Mouse (Mus musculus) kidney, embryonic 14.5 days (tissue): ENCODE data around the gene Arid2. TPM values are rescaled to one million over a fixed set of nuclear protein-coding genes. Genes with fewer than 3 reads are reported as not detected.
"Not testable (repeated sequence)": the region's sequence is repeated elsewhere in the genome, so short reads cannot be mapped to it uniquely, and the experiment has no call there.

Experiments used
- ATAC-seq: fragments of 200-750 bp; cut with Nextera tagmentation; 2 replicates; pipeline ENCODE4 v1.8.0; 2017; ENCODE audit warnings: moderate number of reproducible peaks, mild to moderate bottlenecking, moderate TSS enrichment, moderate library complexity; ENCODE audit not compliant: low FRiP score, low TSS enrichment
- H3K27ac ChIP-seq: fragments of 300-500 bp; sonication (generic); 2 replicates; pipeline ENCODE4 v1.5.1; 2014; ENCODE audit warnings: low read depth, mild to moderate bottlenecking, low read length, moderate library complexity, mixed read lengths
- H3K27me3 ChIP-seq: fragments of 300-500 bp; sonication (generic); 2 replicates; pipeline ENCODE4 v1.6.1; 2014; ENCODE audit warnings: mild to moderate bottlenecking, low read length; ENCODE audit not compliant: control insufficient read depth, insufficient read depth
- H3K36me3 ChIP-seq: fragments of 300-500 bp; sonication (generic); 2 replicates; pipeline ENCODE4 v1.6.1; 2014; ENCODE audit warnings: low read length, mixed read lengths; ENCODE audit not compliant: control insufficient read depth, insufficient read depth
- H3K4me1 ChIP-seq: fragments of 300-500 bp; sonication (generic); 2 replicates; pipeline ENCODE4 v1.6.1; 2014; ENCODE audit warnings: low read length, mixed read lengths; ENCODE audit not compliant: control insufficient read depth, insufficient read depth
- H3K4me2 ChIP-seq: fragments of 300-500 bp; sonication (generic); replicated peaks from 2 replicates; pipeline ENCODE4 v1.6.1; 2014; ENCODE audit warnings: low read depth, mild to moderate bottlenecking, low read length
- H3K4me3 ChIP-seq: fragments of 300-500 bp; sonication (generic); 2 replicates; pipeline ENCODE4 v1.5.1; 2014; ENCODE audit warnings: mild to moderate bottlenecking, low read length
- H3K9ac ChIP-seq: fragments of 300-500 bp; sonication (generic); 2 replicates; pipeline ENCODE4 v1.6.1; 2014; ENCODE audit warnings: low read depth, mild to moderate bottlenecking, low read length, moderate library complexity
- H3K9me3 ChIP-seq: fragments of 300-500 bp; sonication (generic); 2 replicates; pipeline ENCODE4 v1.6.1; 2016; ENCODE audit warnings: low read length; ENCODE audit not compliant: control insufficient read depth
- WGBS: fragments of 180-500 bp; shearing (Covaris S2); extraction: QIAGEN DNeasy Blood & Tissue Kit; methylation state at CpG from one replicate; pipeline ENCODE4 v1.1.7; 2014; 5-methylcytosine and 5-hydroxymethylcytosine counted together
- polyA plus RNA-seq: library from polyadenylated mRNA; unstranded; fragments of >200 nt; fragmentation: Nextera tagmentation; extraction: Ambion mirVana; gene quantifications from 2 replicates; pipeline ENCODE4 v1.2.1, GENCODE M21; 2014

Arid2 gene
- polyA plus RNA-seq, 1 experiment from 2014 or later: 36.0 TPM

- Histone ChIP-seq H3K9me3 (no peaks in the 10 kb centered on the region), H3K36me3 (peaks cover 33% of the 10 kb centered on the region; the same call in 1 of the 2 replicates), H3K9ac (no peak overlapping the region), H3K4me1 (no peaks in the 10 kb centered on the region), H3K4me2 (no peak overlapping the region), H3K27ac (no peak overlapping the region), H3K4me3 (no peak overlapping the region), H3K27me3 (no peaks in the 10 kb centered on the region)
- 85% methylated on average over 5 of the region's 5 CpGs for WGBS
- ATAC-seq: no peak
Observed at GRCm38 (mm10) chr15:96405548-96405947, 118.2 kb downstream of the Arid2 start.

GRCm38 (mm10) chr15:96406253-96406652, 118.9 kb downstream of the Arid2 start:
- H3K27ac ChIP-seq: no peak overlapping the region
- 86% methylated on average over 4 of the region's 4 CpGs for WGBS
- no peak overlapping the region for H3K4me2 ChIP-seq
- no peaks in the 10 kb centered on the region for H3K27me3 ChIP-seq
- H3K4me3 ChIP-seq: no peak overlapping the region
- ATAC-seq: no peak
- H3K9me3 ChIP-seq: no peaks in the 10 kb centered on the region
- H3K9ac ChIP-seq: no peak overlapping the region
- H3K4me1 ChIP-seq: no peaks in the 10 kb centered on the region
- H3K36me3 ChIP-seq: peaks cover 37% of the 10 kb centered on the region; the same call in 1 of the 2 replicates

- no peaks in the 10 kb centered on the region for H3K4me1 ChIP-seq
- no peak overlapping the region for H3K27ac ChIP-seq
- no peak overlapping the region for H3K4me2 ChIP-seq
- H3K4me3 ChIP-seq: no peak overlapping the region
- H3K9me3 ChIP-seq: no peaks in the 10 kb centered on the region
- no peak for ATAC-seq
- peaks cover 35% of the 10 kb centered on the region; the same call in 1 of the 2 replicates for H3K36me3 ChIP-seq
- WGBS: 87% methylated on average over 2 of the region's 2 CpGs
- no peaks in the 10 kb centered on the region for H3K27me3 ChIP-seq
- no peak overlapping the region for H3K9ac ChIP-seq
Observed at GRCm38 (mm10) chr15:96407151-96407550, 119.8 kb downstream of the Arid2 start.

- H3K9me3 ChIP-seq: no peaks in the 10 kb centered on the region
- no peaks in the 10 kb centered on the region for H3K27me3 ChIP-seq
- H3K4me2 ChIP-seq: no peak overlapping the region
- H3K27ac ChIP-seq: no peak overlapping the region
- H3K4me1 ChIP-seq: no peaks in the 10 kb centered on the region
- peak; percentile 32 for ATAC-seq
- 83% methylated on average over 6 of the region's 6 CpGs for WGBS
- H3K4me3 ChIP-seq: no peak overlapping the region
- peaks cover 38% of the 10 kb centered on the region for H3K36me3 ChIP-seq
- H3K9ac ChIP-seq: no peak overlapping the region
Observed at GRCm38 (mm10) chr15:96408717-96409121, 121.4 kb downstream of the Arid2 start.

GRCm38 (mm10) chr15:96418161-96418560, 130.8 kb downstream of the Arid2 start:
- ATAC-seq: no peak
- no peak overlapping the region for H3K9ac ChIP-seq
- WGBS: 93% methylated on average over 12 of the region's 12 CpGs
- H3K4me2 ChIP-seq: no peak overlapping the region
- no peaks in the 10 kb centered on the region for H3K9me3 ChIP-seq
- H3K4me1 ChIP-seq: no peaks in the 10 kb centered on the region
- H3K36me3 ChIP-seq: peaks cover 94% of the 10 kb centered on the region
- no peak overlapping the region for H3K27ac ChIP-seq
- H3K27me3 ChIP-seq: no peaks in the 10 kb centered on the region
- no peak overlapping the region for H3K4me3 ChIP-seq

- H3K9ac ChIP-seq: no peak overlapping the region
- H3K4me2 ChIP-seq: no peak overlapping the region
- no peaks in the 10 kb centered on the region for H3K4me1 ChIP-seq
- H3K9me3 ChIP-seq: no peaks in the 10 kb centered on the region
- no peaks in the 10 kb centered on the region for H3K27me3 ChIP-seq
- H3K4me3 ChIP-seq: no peak overlapping the region
- 92% methylated on average over 8 of the region's 8 CpGs for WGBS
- ATAC-seq: no peak
- peaks cover 91% of the 10 kb centered on the region for H3K36me3 ChIP-seq
- H3K27ac ChIP-seq: no peak overlapping the region
Observed at GRCm38 (mm10) chr15:96419920-96420319, 132.6 kb downstream of the Arid2 start.

- H3K9me3 ChIP-seq: no peaks in the 10 kb centered on the region
- no peaks in the 10 kb centered on the region for H3K27me3 ChIP-seq
- 90% methylated on average over 1 of the region's 1 CpGs for WGBS
- no peak overlapping the region for H3K9ac ChIP-seq
- no peak for ATAC-seq
- H3K27ac ChIP-seq: no peak overlapping the region
- H3K4me2 ChIP-seq: no peak overlapping the region
- H3K4me1 ChIP-seq: no peaks in the 10 kb centered on the region
- H3K36me3 ChIP-seq: peaks cover 55% of the 10 kb centered on the region
- H3K4me3 ChIP-seq: no peak overlapping the region
Observed at GRCm38 (mm10) chr15:96434202-96434601, 146.9 kb downstream of the Arid2 start.

- H3K9me3 ChIP-seq, H3K4me2 ChIP-seq, H3K4me1 ChIP-seq, H3K9ac ChIP-seq, H3K27ac ChIP-seq, H3K27me3 ChIP-seq, H3K4me3 ChIP-seq, ATAC-seq: not testable (repeated sequence)
- WGBS: 79% methylated on average over 5 of the region's 6 CpGs
- peaks cover 29% of the 10 kb centered on the region for H3K36me3 ChIP-seq
Observed at GRCm38 (mm10) chr15:96441480-96441879, 154.2 kb downstream of the Arid2 start.

GRCm38 (mm10) chr15:96446785-96447184, 159.5 kb downstream of the Arid2 start:
- no peaks in the 10 kb centered on the region for H3K27me3 ChIP-seq
- H3K4me1 ChIP-seq: no peaks in the 10 kb centered on the region
- H3K27ac ChIP-seq: no peak overlapping the region
- whole genome bisulfite sequencing: 92% methylated on average over 10 of the region's 10 CpGs
- no peak for ATAC-seq
- no peak overlapping the region for H3K9ac ChIP-seq
- no peak overlapping the region for H3K4me3 ChIP-seq
- H3K9me3 ChIP-seq: no peaks in the 10 kb centered on the region
- no peak overlapping the region for H3K4me2 ChIP-seq
- peaks cover 32% of the 10 kb centered on the region for H3K36me3 ChIP-seq
